Mouse (Mus musculus): ENCODE measurements around the gene Natd1. TPM values are rescaled to one million over a fixed set of nuclear protein-coding genes. Genes with fewer than 3 reads are reported as not detected.

The Natd1 gene
- polyA plus RNA-seq, 1 experiment from 2014 or later: 12.1 TPM

DNA sequence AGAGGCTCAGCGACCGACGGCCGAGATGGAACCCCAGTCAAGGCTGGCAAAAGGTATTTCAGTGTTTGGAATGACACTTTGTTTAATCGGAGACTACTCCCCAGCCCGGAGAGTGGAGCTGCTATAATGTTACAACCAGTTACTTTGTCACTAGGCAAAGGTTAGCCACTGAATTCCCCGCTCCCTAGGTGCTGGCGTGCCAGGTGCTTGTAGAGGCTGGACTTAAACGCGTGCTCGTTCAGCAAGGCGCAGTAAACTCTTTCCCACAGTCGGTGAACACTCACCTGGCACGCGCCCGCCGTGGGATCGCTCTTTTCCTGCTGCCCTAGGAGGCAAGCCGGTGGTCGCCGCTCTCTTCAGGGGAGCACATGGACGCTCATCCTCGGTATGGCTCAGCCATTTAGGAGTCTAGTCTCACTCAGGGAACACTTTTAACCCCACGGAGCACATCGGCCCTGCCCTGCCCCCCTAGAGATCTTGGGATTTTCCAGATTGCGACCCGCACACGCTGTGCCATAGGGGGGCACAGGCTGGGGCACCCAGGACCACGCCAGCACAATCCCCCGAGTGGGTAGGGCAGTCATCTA is 16.8 kb upstream of the Natd1 start:
- no peak overlapping the region for H3K27ac ChIP-seq
- no peak; the same call in 1 of the 2 replicates for ATAC-seq (ENCODE audit: insufficient read depth, low FRiP score, low read depth)

GRCm38 (mm10) chr11:60930724-60931281 is 16.3 kb upstream of the Natd1 start:
- Histone ChIP-seq H3K27me3 (replicated peaks) (no peaks in the 10 kb centered on the region), H3K4me2 (peak overlapping the region; percentile 80), H3K4me3 (replicated peaks) (peak overlapping the region; percentile 97), H3K27ac (no peak overlapping the region), H3K9ac (no peak overlapping the region), H3K36me3 (no peaks in the 10 kb centered on the region), H3K9me3 (no peaks in the 10 kb centered on the region), H3K4me1 (peaks cover 46% of the 10 kb centered on the region)
- no peak for ATAC-seq (ENCODE audit: insufficient read depth, low FRiP score, low read depth)
- 24% methylated on average over 7 of the region's 7 CpGs for WGBS

More for the DNA sequence above, 16.8 kb upstream of the Natd1 start:
- no peaks in the 10 kb centered on the region for H3K27me3 ChIP-seq (replicated peaks)
- no peaks in the 10 kb centered on the region for H3K36me3 ChIP-seq
- H3K4me1 ChIP-seq: peaks cover 47% of the 10 kb centered on the region
- H3K4me3 ChIP-seq (replicated peaks): peak overlapping the region; percentile 97
- WGBS: 2% methylated on average over 30 of the region's 30 CpGs
- H3K9ac ChIP-seq: peak overlapping the region; percentile 39; the same call in 1 of the 2 replicates
- H3K9me3 ChIP-seq: no peaks in the 10 kb centered on the region
- H3K4me2 ChIP-seq: peak overlapping the region; percentile 80

- H3K4me1 ChIP-seq: peaks cover 16% of the 10 kb centered on the region; the same call in 1 of the 2 replicates
- peak; percentile 72 for ATAC-seq (ENCODE audit: insufficient read depth, low FRiP score, low read depth)
- H3K9ac ChIP-seq: no peak overlapping the region
- H3K9me3 ChIP-seq: no peaks in the 10 kb centered on the region
- H3K4me2 ChIP-seq: peak overlapping the region; percentile 42
- no peak overlapping the region; the same call in 1 of the 2 replicates for H3K4me3 ChIP-seq (replicated peaks)
- no peaks in the 10 kb centered on the region for H3K27me3 ChIP-seq (replicated peaks)
- H3K36me3 ChIP-seq: no peaks in the 10 kb centered on the region
- under 1% methylated on average over 9 of the region's 9 CpGs for WGBS
- H3K27ac ChIP-seq: no peak overlapping the region
These were observed 12.7 kb upstream of the Natd1 start for GRCm38 (mm10) chr11:60927264-60927663.

- H3K4me3 ChIP-seq (replicated peaks): no peak overlapping the region
- peaks cover 10% of the 10 kb centered on the region; the same call in 1 of the 2 replicates for H3K4me1 ChIP-seq
- no peak overlapping the region for H3K9ac ChIP-seq
- H3K4me2 ChIP-seq: no peak overlapping the region
- 63% methylated on average over 1 of the region's 1 CpGs for WGBS
- H3K27ac ChIP-seq: no peak overlapping the region
- no peaks in the 10 kb centered on the region for H3K27me3 ChIP-seq (replicated peaks)
- no peaks in the 10 kb centered on the region for H3K36me3 ChIP-seq
- ATAC-seq (ENCODE audit: insufficient read depth, low FRiP score, low read depth): no peak
- no peaks in the 10 kb centered on the region for H3K9me3 ChIP-seq
These were observed 10.4 kb upstream of the Natd1 start for GRCm38 (mm10) chr11:60924981-60925380.

DNA sequence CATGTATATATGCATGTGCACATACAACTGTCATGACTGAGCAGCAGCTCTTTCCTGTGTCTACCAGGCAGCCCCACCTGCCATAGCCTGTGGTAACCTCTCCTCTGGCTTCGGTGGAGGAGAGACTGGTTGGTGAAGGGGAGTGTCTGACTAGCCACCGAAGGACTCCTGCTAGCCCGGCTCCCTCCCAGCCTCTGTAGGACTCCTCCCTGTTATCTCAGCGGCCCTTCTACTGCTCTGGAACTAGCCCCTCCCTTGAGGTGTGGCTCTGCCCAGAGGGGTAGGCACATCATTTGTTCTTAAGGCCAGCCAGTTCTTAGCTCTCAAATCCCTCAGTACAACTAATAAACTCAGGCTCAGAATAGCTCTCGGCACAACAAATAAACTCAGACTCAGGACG is 9.9 kb upstream of the Natd1 start:
- peak; percentile 89 for ATAC-seq (ENCODE audit: insufficient read depth, low FRiP score, low read depth)
- H3K27me3 ChIP-seq (replicated peaks): no peaks in the 10 kb centered on the region
- no peak overlapping the region for H3K27ac ChIP-seq
- no peak overlapping the region for H3K4me3 ChIP-seq (replicated peaks)
- no peaks in the 10 kb centered on the region for H3K9me3 ChIP-seq
- H3K9ac ChIP-seq: no peak overlapping the region
- no peak overlapping the region for H3K4me2 ChIP-seq
- no peaks in the 10 kb centered on the region for H3K36me3 ChIP-seq
- WGBS: 35% methylated on average over 6 of the region's 6 CpGs
- H3K4me1 ChIP-seq: peaks cover 10% of the 10 kb centered on the region; the same call in 1 of the 2 replicates

DNA sequence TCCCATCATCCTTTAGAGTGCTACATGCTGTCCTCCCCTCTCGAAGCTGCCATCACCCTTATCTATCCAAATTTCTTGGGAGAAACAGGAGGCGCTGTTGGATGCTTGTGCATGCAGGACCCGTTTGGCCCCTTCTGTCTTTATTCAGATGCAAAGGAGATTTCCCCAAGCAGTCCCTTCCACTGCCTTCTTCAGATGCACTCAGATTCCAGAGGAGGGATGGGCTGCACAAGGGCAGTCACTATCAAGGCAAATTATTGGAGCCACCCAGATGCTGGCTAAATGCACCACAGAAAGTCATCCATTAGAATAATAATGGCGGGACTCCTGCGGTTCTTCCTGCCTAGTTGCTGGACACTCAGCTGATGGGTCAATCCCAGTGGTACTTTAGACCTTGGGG is 8.4 kb upstream of the Natd1 start:
- Histone ChIP-seq H3K27ac (no peak overlapping the region), H3K36me3 (no peaks in the 10 kb centered on the region), H3K9me3 (no peaks in the 10 kb centered on the region), H3K4me2 (no peak overlapping the region), H3K9ac (no peak overlapping the region), H3K4me3 (replicated peaks) (no peak overlapping the region), H3K27me3 (replicated peaks) (no peaks in the 10 kb centered on the region), H3K4me1 (peaks cover 10% of the 10 kb centered on the region; the same call in 1 of the 2 replicates)
- no peak for ATAC-seq (ENCODE audit: insufficient read depth, low FRiP score, low read depth)
- 72% methylated on average over 5 of the region's 5 CpGs for WGBS

DNA sequence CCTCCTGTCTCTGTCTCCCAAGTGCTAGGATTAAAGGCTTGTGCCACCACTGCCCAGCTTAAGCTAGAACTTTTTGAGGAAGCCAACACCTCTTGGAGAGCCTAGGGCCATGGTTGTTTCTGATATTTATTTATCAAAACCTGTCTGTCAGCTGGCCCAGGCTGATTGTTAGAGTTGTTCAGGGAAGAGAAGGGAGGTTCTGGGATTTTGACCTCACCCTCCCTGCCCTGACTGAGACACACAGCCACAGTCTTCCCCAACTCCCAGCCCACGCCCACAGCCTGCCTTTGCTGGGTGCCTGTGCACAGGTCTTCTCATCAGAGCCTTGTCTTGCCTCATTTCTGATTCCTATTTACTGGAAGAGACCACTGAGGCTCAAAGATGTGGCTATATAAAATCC is 7.6 kb upstream of the Natd1 start:
- Histone ChIP-seq H3K27ac (no peak overlapping the region), H3K27me3 (replicated peaks) (no peaks in the 10 kb centered on the region), H3K4me1 (peaks cover 5% of the 10 kb centered on the region; the same call in 1 of the 2 replicates), H3K9me3 (no peaks in the 10 kb centered on the region), H3K36me3 (no peaks in the 10 kb centered on the region), H3K9ac (no peak overlapping the region), H3K4me2 (no peak overlapping the region), H3K4me3 (replicated peaks) (no peak overlapping the region)
- no peak; the same call in 1 of the 2 replicates for ATAC-seq (ENCODE audit: insufficient read depth, low FRiP score, low read depth)
- WGBS: 72% methylated on average over 1 of the region's 1 CpGs

DNA sequence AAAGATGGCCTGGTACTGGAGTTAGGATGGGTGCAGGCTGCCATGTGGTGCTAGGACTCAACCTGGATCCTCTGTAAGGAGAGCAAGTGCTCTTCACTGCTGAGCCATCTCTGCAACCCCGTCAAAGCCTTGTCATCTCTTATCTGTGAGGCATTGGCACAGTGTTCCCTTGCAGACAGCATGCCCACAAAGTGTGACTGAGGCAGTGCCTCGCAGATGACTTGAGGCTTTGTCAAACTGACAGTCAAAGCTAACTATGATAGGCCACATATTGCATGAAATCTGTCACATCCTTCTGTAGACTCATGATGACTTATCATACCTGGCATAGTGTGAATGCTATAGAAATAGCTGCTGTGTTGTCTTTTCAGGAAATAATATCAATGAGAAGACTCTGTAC is 5.5 kb upstream of the Natd1 start:
- H3K4me1 ChIP-seq: no peaks in the 10 kb centered on the region
- H3K27me3 ChIP-seq (replicated peaks): no peaks in the 10 kb centered on the region
- H3K4me2 ChIP-seq: no peak overlapping the region
- no peak overlapping the region for H3K27ac ChIP-seq
- 72% methylated on average over 2 of the region's 2 CpGs for WGBS
- no peak for ATAC-seq (ENCODE audit: insufficient read depth, low FRiP score, low read depth)
- H3K9ac ChIP-seq: no peak overlapping the region
- H3K4me3 ChIP-seq (replicated peaks): no peak overlapping the region
- no peaks in the 10 kb centered on the region for H3K36me3 ChIP-seq
- H3K9me3 ChIP-seq: no peaks in the 10 kb centered on the region

GRCm38 (mm10) chr11:60915201-60915600 is 651 bp upstream of the Natd1 start:
- 66% methylated on average over 4 of the region's 4 CpGs for WGBS
- H3K27me3 ChIP-seq (replicated peaks): no peaks in the 10 kb centered on the region
- H3K36me3 ChIP-seq: no peaks in the 10 kb centered on the region
- H3K4me2 ChIP-seq: no peak overlapping the region
- H3K9ac ChIP-seq: no peak overlapping the region
- no peak for ATAC-seq (ENCODE audit: insufficient read depth, low FRiP score, low read depth)
- peaks cover 24% of the 10 kb centered on the region for H3K4me1 ChIP-seq
- H3K4me3 ChIP-seq (replicated peaks): no peak overlapping the region
- no peak overlapping the region for H3K27ac ChIP-seq
- H3K9me3 ChIP-seq: no peaks in the 10 kb centered on the region

DNA sequence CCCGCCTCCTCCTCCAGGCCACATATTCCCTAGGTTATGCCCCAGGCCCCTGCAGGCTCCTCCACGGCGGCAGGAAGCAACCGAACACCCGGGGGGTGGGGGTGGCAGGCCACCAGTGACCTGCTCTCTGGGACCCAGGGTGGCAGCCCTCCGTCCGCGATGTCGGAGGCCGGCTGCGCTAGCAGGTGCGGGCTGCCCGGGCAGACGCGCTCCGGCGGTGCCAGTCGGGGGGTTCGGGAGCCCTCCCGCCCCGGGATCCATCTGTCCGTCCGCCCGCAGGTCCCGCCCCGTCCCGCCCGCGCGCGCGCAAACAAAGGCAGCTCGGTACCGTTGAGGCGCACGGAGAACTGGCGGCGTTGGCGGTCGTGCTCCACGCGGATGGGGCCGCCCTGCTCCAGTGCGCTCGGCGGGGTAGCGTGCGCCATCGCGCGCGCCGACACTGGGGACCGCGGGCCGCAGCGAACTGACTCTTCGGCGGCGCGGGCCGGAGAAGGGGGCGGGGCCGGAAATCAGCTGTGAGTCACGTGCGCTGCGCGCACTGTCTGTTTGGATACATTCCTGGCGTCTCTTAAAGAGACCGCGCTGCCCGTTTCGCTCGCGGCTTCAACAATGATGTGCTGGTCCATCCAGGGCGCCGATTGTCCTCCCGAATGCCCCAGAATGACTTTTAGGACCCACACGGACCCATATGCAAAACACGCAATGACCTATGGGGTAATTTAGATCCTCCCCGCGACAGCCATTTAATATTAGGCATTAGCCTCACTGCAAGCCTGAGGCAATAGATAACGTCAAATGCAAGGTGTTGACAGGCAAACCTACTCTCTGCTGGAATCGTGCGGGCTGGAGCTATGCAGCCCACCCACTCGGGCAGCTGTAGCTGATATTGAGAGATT is 1.0 kb downstream of the Natd1 start:
- H3K4me2 ChIP-seq: peak overlapping the region; percentile 82
- peak overlapping the region; percentile 58 for H3K27ac ChIP-seq
- peak overlapping the region; percentile 87 for H3K4me3 ChIP-seq (replicated peaks)
- under 1% methylated on average over 85 of the region's 86 CpGs for WGBS
- H3K27me3 ChIP-seq (replicated peaks): no peaks in the 10 kb centered on the region
- peak overlapping the region; percentile 76 for H3K9ac ChIP-seq
- ATAC-seq (ENCODE audit: insufficient read depth, low FRiP score, low read depth): peak; percentile 89
- no peaks in the 10 kb centered on the region; the same call in 1 of the 2 replicates for H3K36me3 ChIP-seq
- no peaks in the 10 kb centered on the region for H3K9me3 ChIP-seq
- peaks cover 24% of the 10 kb centered on the region for H3K4me1 ChIP-seq

- Histone ChIP-seq H3K36me3 (no peaks in the 10 kb centered on the region; the same call in 1 of the 2 replicates), H3K9me3 (no peaks in the 10 kb centered on the region), H3K27me3 (replicated peaks) (no peaks in the 10 kb centered on the region), H3K4me2 (peak overlapping the region; percentile 82), H3K4me1 (peaks cover 24% of the 10 kb centered on the region), H3K4me3 (replicated peaks) (peak overlapping the region; percentile 87), H3K27ac (no peak overlapping the region), H3K9ac (0 out of 2 replicates have a peak overlapping the region, but pooled peaks have one; percentile 76)
- no peak for ATAC-seq (ENCODE audit: insufficient read depth, low FRiP score, low read depth)
- WGBS: 27% methylated on average over 7 of the region's 7 CpGs
These were observed 2.0 kb downstream of the Natd1 start for GRCm38 (mm10) chr11:60912525-60912973.

- no peaks in the 10 kb centered on the region for H3K27me3 ChIP-seq (replicated peaks)
- peaks cover 15% of the 10 kb centered on the region for H3K36me3 ChIP-seq
- no peak overlapping the region for H3K9ac ChIP-seq
- H3K4me2 ChIP-seq: no peak overlapping the region
- H3K4me1 ChIP-seq: peaks cover 22% of the 10 kb centered on the region
- no peak for ATAC-seq (ENCODE audit: insufficient read depth, low FRiP score, low read depth)
- H3K27ac ChIP-seq: no peak overlapping the region
- WGBS: 71% methylated on average over 1 of the region's 1 CpGs
- no peaks in the 10 kb centered on the region for H3K9me3 ChIP-seq
- no peak overlapping the region for H3K4me3 ChIP-seq (replicated peaks)
These were observed 4.9 kb downstream of the Natd1 start for GRCm38 (mm10) chr11:60909626-60910025.
